Mouse (Mus musculus): Measurements from ENCODE around the gene Dnajc9. TPM values are rescaled to one million over a fixed set of nuclear protein-coding genes. Genes with fewer than 3 reads are reported as not detected.

Gene Dnajc9
- 231 and 238 TPM in 2 replicates for polyA plus RNA-seq (2016; fragmentation: Nextera tagmentation; extraction: Ambion mirVana)

GRCm38 (mm10) chr14:20388441-20389129, at the start of gene Dnajc9:
Dnajc9 (minus strand) TSS chr14:20388910.
- H3K9ac ChIP-seq, result peak within 1 kb of the TSS; percentile 85
- peaks cover 30% of the 10 kb centered on the region for H3K4me1 ChIP-seq
- H3K27me3 ChIP-seq, result no peaks in the 10 kb centered on the region
- H3K4me2 ChIP-seq (replicated peaks), result peak within 1 kb of the TSS; percentile 69
- H3K27ac ChIP-seq, result peak within 1 kb of the TSS; percentile 86
- H3K36me3 ChIP-seq, result peaks cover 37% of the 10 kb centered on the region
- under 1% methylated on average over 59 of the region's 59 CpGs for WGBS
- no peaks in the 10 kb centered on the region for H3K9me3 ChIP-seq
- ATAC-seq (ENCODE audit: insufficient number of reproducible peaks, insufficient read depth, low FRiP score, low TSS enrichment), result peak; percentile 72
- peak within 1 kb of the TSS; percentile 86 for H3K4me3 ChIP-seq

DNA sequence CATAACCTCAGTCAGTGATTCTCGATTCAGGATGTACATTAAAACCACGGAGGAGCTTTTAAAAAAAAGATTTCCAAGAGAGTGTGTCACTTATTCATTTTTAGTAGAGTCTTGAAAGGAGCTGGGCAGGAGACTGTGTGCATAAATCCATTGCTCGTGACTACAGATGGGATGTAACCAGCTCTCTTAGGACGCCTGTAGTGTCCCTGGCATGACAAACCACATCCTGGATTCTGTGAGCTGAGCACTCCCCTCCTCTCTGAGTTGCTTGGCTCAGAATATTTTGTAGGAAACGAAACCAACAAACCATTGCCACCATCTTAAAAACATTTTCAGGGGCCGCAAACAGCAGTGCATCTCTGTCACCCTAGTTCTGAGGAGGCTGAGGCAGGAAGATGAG, 48.3 kb upstream of the Dnajc9 start:
- no peak for ATAC-seq (ENCODE audit: insufficient number of reproducible peaks, insufficient read depth, low FRiP score, low TSS enrichment)
- H3K36me3 ChIP-seq, result no peaks in the 10 kb centered on the region
- no peak overlapping the region for H3K4me2 ChIP-seq (replicated peaks)
- H3K9me3 ChIP-seq, result no peaks in the 10 kb centered on the region
- no peak overlapping the region for H3K9ac ChIP-seq
- H3K27ac ChIP-seq, result no peak overlapping the region
- 71% methylated on average over 6 of the region's 6 CpGs for WGBS
- no peaks in the 10 kb centered on the region for H3K27me3 ChIP-seq
- no peak overlapping the region for H3K4me3 ChIP-seq
- no peaks in the 10 kb centered on the region for H3K4me1 ChIP-seq

- ATAC-seq (ENCODE audit: insufficient number of reproducible peaks, insufficient read depth, low FRiP score, low TSS enrichment), result no peak
- no peak overlapping the region for H3K9ac ChIP-seq
- WGBS, result 78% methylated on average over 4 of the region's 4 CpGs
- 0 out of 2 replicates have a peak overlapping the region, but pooled peaks have one; percentile 2 for H3K27ac ChIP-seq
- no peaks in the 10 kb centered on the region for H3K4me1 ChIP-seq
- H3K4me3 ChIP-seq, result no peak overlapping the region
- no peaks in the 10 kb centered on the region for H3K27me3 ChIP-seq
- no peaks in the 10 kb centered on the region for H3K36me3 ChIP-seq
- H3K4me2 ChIP-seq (replicated peaks), result no peak overlapping the region
- no peaks in the 10 kb centered on the region for H3K9me3 ChIP-seq
Measured at GRCm38 (mm10) chr14:20432420-20432819, 43.7 kb upstream of the Dnajc9 start.

DNA sequence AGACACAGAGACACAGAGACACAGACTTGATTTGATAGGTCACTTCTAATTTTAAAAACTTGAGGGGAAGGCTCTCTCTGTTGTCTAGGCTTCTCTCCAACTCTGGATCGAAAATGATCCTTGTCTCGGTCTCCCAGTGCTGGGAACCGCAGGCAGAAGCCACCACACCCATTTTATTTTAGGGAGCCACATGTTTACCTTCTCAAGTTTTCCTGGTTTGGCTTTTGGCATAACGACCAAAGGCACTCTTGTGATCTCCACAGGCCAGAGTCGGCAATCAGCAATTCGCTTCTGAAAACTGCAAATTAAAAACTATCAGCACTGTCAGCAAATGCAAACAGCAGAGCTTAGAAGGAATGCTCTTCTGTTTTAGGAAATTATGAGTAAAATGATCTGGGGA, 43.0 kb upstream of the Dnajc9 start:
- Histone ChIP-seq H3K4me1 (no peaks in the 10 kb centered on the region), H3K9ac (no peak overlapping the region), H3K36me3 (no peaks in the 10 kb centered on the region), H3K27ac (no peak overlapping the region), H3K27me3 (no peaks in the 10 kb centered on the region), H3K4me2 (replicated peaks) (no peak overlapping the region), H3K9me3 (no peaks in the 10 kb centered on the region), H3K4me3 (no peak overlapping the region)
- WGBS, result 62% methylated on average over 6 of the region's 6 CpGs
- no peak for ATAC-seq (ENCODE audit: insufficient number of reproducible peaks, insufficient read depth, low FRiP score, low TSS enrichment)

GRCm38 (mm10) chr14:20429833-20430232, 41.1 kb upstream of the Dnajc9 start:
- Histone ChIP-seq H3K9me3 (no peaks in the 10 kb centered on the region), H3K4me2 (replicated peaks) (no peak overlapping the region), H3K27me3 (no peaks in the 10 kb centered on the region), H3K4me3 (no peak overlapping the region), H3K4me1 (no peaks in the 10 kb centered on the region), H3K36me3 (no peaks in the 10 kb centered on the region), H3K27ac (no peak overlapping the region), H3K9ac (no peak overlapping the region)
- ATAC-seq (ENCODE audit: insufficient number of reproducible peaks, insufficient read depth, low FRiP score, low TSS enrichment), result no peak
- 45% methylated on average over 1 of the region's 1 CpGs for WGBS

DNA sequence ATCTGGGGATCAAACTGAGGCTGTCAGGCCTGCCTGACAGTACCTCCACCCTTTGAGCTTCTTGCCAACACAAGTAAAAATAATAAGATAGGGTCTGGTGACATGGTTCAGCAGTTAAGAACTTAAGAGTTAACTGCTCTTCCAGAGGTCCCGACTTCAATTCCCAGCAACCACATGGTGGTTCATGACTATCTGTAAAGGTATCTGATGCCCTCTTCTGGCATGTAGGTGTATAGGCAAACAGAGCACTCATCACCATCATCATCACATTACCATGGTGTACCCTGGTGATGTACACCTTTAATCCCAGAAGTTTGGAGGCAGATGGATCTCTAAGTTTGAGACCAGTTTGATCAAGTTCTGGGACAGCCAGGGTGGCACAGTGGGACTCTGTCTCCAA, 39.9 kb upstream of the Dnajc9 start:
- Histone ChIP-seq H3K36me3 (no peaks in the 10 kb centered on the region), H3K9ac (no peak overlapping the region), H3K4me1 (no peaks in the 10 kb centered on the region), H3K4me3 (no peak overlapping the region), H3K4me2 (replicated peaks) (no peak overlapping the region), H3K9me3 (no peaks in the 10 kb centered on the region), H3K27ac (no peak overlapping the region), H3K27me3 (no peaks in the 10 kb centered on the region)
- ATAC-seq (ENCODE audit: insufficient number of reproducible peaks, insufficient read depth, low FRiP score, low TSS enrichment), result no peak
- 36% methylated on average over 1 of the region's 1 CpGs for WGBS

GRCm38 (mm10) chr14:20423046-20423445, 34.3 kb upstream of the Dnajc9 start:
- ATAC-seq (ENCODE audit: insufficient number of reproducible peaks, insufficient read depth, low FRiP score, low TSS enrichment), result no peak
- H3K27ac ChIP-seq, result no peak overlapping the region
- 82% methylated on average over 6 of the region's 6 CpGs for WGBS
- no peaks in the 10 kb centered on the region for H3K36me3 ChIP-seq
- H3K27me3 ChIP-seq, result no peaks in the 10 kb centered on the region
- H3K4me2 ChIP-seq (replicated peaks), result no peak overlapping the region
- H3K4me1 ChIP-seq, result no peaks in the 10 kb centered on the region
- no peak overlapping the region for H3K9ac ChIP-seq
- H3K4me3 ChIP-seq, result no peak overlapping the region
- no peaks in the 10 kb centered on the region for H3K9me3 ChIP-seq

DNA sequence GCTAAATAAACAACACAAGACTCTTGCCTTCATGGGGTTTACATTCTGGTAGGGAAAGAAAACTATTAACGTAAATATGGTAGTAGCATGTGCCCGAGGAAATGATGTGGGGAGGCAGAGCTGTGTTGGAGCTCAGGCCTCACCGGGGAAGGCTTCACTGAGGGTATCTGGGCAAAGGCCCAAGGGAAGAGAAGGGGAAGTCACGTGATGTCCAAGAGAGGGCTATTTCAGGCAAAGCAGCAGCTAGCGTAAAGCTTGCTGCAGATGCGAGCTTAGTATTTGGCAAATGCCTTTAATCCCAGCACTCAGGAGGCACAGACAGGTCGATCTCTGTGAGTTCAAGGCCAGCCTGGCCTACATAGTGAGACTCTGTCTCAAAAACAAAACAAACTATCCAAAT, 33.5 kb upstream of the Dnajc9 start:
- WGBS, result 68% methylated on average over 7 of the region's 7 CpGs
- no peak for ATAC-seq (ENCODE audit: insufficient number of reproducible peaks, insufficient read depth, low FRiP score, low TSS enrichment)
- no peaks in the 10 kb centered on the region for H3K27me3 ChIP-seq
- no peaks in the 10 kb centered on the region for H3K4me1 ChIP-seq
- H3K27ac ChIP-seq, result no peak overlapping the region
- no peak overlapping the region for H3K4me3 ChIP-seq
- no peaks in the 10 kb centered on the region for H3K36me3 ChIP-seq
- no peak overlapping the region for H3K4me2 ChIP-seq (replicated peaks)
- H3K9ac ChIP-seq, result no peak overlapping the region
- H3K9me3 ChIP-seq, result no peaks in the 10 kb centered on the region

GRCm38 (mm10) chr14:20400071-20400470, 11.4 kb upstream of the Dnajc9 start:
- H3K36me3 ChIP-seq, result no peaks in the 10 kb centered on the region
- ATAC-seq (ENCODE audit: insufficient number of reproducible peaks, insufficient read depth, low FRiP score, low TSS enrichment), result no peak
- H3K27me3 ChIP-seq, result no peaks in the 10 kb centered on the region
- no peak overlapping the region for H3K4me2 ChIP-seq (replicated peaks)
- H3K4me3 ChIP-seq, result no peak overlapping the region
- H3K4me1 ChIP-seq, result no peaks in the 10 kb centered on the region
- no peaks in the 10 kb centered on the region for H3K9me3 ChIP-seq
- 63% methylated on average over 1 of the region's 1 CpGs for WGBS
- H3K9ac ChIP-seq, result no peak overlapping the region
- no peak overlapping the region for H3K27ac ChIP-seq

DNA sequence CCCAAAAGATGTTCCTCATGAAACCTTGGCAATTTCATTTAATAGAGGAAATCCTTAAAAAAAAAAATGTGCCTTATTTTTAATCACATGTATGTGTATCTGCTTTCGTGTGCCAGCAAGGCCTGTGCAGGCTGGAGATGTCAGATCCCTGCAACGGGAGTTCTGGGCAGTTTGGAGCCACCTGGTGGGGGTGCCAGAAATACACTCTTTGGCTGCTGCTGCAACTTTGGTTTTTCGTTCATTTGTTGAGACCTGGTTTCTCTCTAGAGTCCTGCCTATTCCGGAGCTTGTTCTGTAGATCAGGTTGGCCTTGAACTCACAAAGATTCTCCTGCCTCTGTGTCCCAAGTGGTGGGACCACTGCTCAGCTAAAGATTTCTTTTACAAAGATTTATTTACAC, 10.2 kb upstream of the Dnajc9 start:
- Histone ChIP-seq H3K27me3 (no peaks in the 10 kb centered on the region), H3K27ac (no peak overlapping the region), H3K4me2 (replicated peaks) (no peak overlapping the region), H3K9me3 (no peaks in the 10 kb centered on the region), H3K36me3 (no peaks in the 10 kb centered on the region), H3K4me1 (no peaks in the 10 kb centered on the region), H3K9ac (no peak overlapping the region), H3K4me3 (no peak overlapping the region)
- WGBS, result 45% methylated on average over 4 of the region's 4 CpGs
- ATAC-seq (ENCODE audit: insufficient number of reproducible peaks, insufficient read depth, low FRiP score, low TSS enrichment), result no peak

GRCm38 (mm10) chr14:20397220-20397619, 8.5 kb upstream of the Dnajc9 start:
- H3K9me3 ChIP-seq, result no peaks in the 10 kb centered on the region

GRCm38 (mm10) chr14:20393205-20393913, 4.6 kb upstream of the Dnajc9 start, which contains the start of gene Mrps16:
Mrps16 (minus strand) TSS chr14:20393634.
- WGBS, result 1% methylated on average over 65 of the region's 68 CpGs
- Histone ChIP-seq H3K27me3 (no peaks in the 10 kb centered on the region), H3K9ac (peak within 1 kb of the TSS; percentile 86), H3K4me2 (replicated peaks) (peak within 1 kb of the TSS; percentile 57), H3K4me1 (0 out of 2 replicates have a peak, but pooled peaks cover 3% of the 10 kb centered on the region), H3K36me3 (peaks cover 14% of the 10 kb centered on the region), H3K27ac (peak within 1 kb of the TSS; percentile 88), H3K4me3 (peak within 1 kb of the TSS; percentile 84), H3K9me3 (no peaks in the 10 kb centered on the region)
- peak; percentile 92 for ATAC-seq (ENCODE audit: insufficient number of reproducible peaks, insufficient read depth, low FRiP score, low TSS enrichment)

More at GRCm38 (mm10) chr14:20397220-20397619, 8.5 kb upstream of the Dnajc9 start:
- no peak overlapping the region for H3K4me3 ChIP-seq
- no peaks in the 10 kb centered on the region for H3K36me3 ChIP-seq
- no peak overlapping the region for H3K4me2 ChIP-seq (replicated peaks)
- no peak for ATAC-seq (ENCODE audit: insufficient number of reproducible peaks, insufficient read depth, low FRiP score, low TSS enrichment)
- H3K27ac ChIP-seq, result no peak overlapping the region
- 83% methylated on average over 9 of the region's 9 CpGs for WGBS
- H3K4me1 ChIP-seq, result no peaks in the 10 kb centered on the region
- H3K27me3 ChIP-seq, result no peaks in the 10 kb centered on the region
- no peak overlapping the region; the same call in 1 of the 2 replicates for H3K9ac ChIP-seq
